Mouse (Mus musculus) liver, postnatal 0 days (tissue): ENCODE measurements around the gene Hpca. TPM values are rescaled to one million over a fixed set of nuclear protein-coding genes. Genes with fewer than 3 reads are reported as not detected.
A peak's percentile ranks its signal among the peaks of the same experiment; 100 is the strongest.

ENCODE experiments used
- ATAC-seq: fragments of 200-750 bp; cut with Nextera tagmentation; 2 replicates; pipeline ENCODE4 v1.8.0; 2017; ENCODE audit warnings: mild to moderate bottlenecking, moderate library complexity
- DNase-seq: peaks from one replicate; pipeline ENCODE4 v3.0.0-alpha.2; 2016
- H3K27ac ChIP-seq: fragments of 300-500 bp; sonication (generic); 2 replicates; pipeline ENCODE4 v1.5.1; 2014; ENCODE audit warnings: antibody characterized with exemption, moderate library complexity, mild to moderate bottlenecking, low read depth
- H3K27me3 ChIP-seq: fragments of 300-500 bp; sonication (generic); 2 replicates; pipeline ENCODE4 v1.6.1; 2014; ENCODE audit warnings: low read length, control low read depth, mixed read lengths; ENCODE audit not compliant: insufficient read depth
- H3K36me3 ChIP-seq: fragments of 300-500 bp; sonication (generic); replicated peaks from 2 replicates; pipeline ENCODE4 v1.6.1; 2014; ENCODE audit warnings: mild to moderate bottlenecking, control low read depth, low read length, moderate library complexity, mixed read lengths; ENCODE audit not compliant: insufficient read depth
- H3K4me1 ChIP-seq: fragments of 300-500 bp; sonication (generic); 2 replicates; pipeline ENCODE4 v1.6.1; 2014; ENCODE audit warnings: antibody characterized with exemption, mild to moderate bottlenecking, control low read depth; ENCODE audit not compliant: insufficient read depth
- H3K4me2 ChIP-seq: fragments of 300-500 bp; sonication (generic); 2 replicates; pipeline ENCODE4 v1.6.1; 2014; ENCODE audit warnings: low read depth, mild to moderate bottlenecking, low read length, moderate library complexity, mixed read lengths
- H3K4me3 ChIP-seq: fragments of 300-500 bp; sonication (generic); 2 replicates; pipeline ENCODE4 v1.5.1; 2014; ENCODE audit warnings: low read depth, low read length
- H3K9ac ChIP-seq: fragments of 300-500 bp; sonication (generic); replicated peaks from 2 replicates; pipeline ENCODE4 v1.6.1; 2014; ENCODE audit warnings: mild to moderate bottlenecking, moderate library complexity
- H3K9me3 ChIP-seq: fragments of 300-500 bp; sonication (generic); 2 replicates; pipeline ENCODE4 v1.6.1; 2016; ENCODE audit warnings: mild to moderate bottlenecking, control low read depth, low read length, mixed read lengths
- CTCF ChIP-seq: sonication (generic); IDR thresholded peaks from 2 replicates; pipeline ENCODE4 v1.5.1; 2016; ENCODE audit warnings: antibody characterized with exemption, low read depth
- EP300 ChIP-seq: IDR thresholded peaks from 2 replicates; pipeline ENCODE4 v1.6.1; 2016; ENCODE audit warnings: antibody characterized with exemption, low read depth, mild to moderate bottlenecking
- WGBS: fragments of 180-500 bp; shearing (Covaris S2); extraction: QIAGEN DNeasy Blood & Tissue Kit; methylation state at CpG from one replicate; pipeline ENCODE4 v1.1.7; 2014; ENCODE audit not compliant: insufficient replicate concordance; 5-methylcytosine and 5-hydroxymethylcytosine counted together
- polyA plus RNA-seq: library from polyadenylated mRNA; unstranded; fragments of >200 nt; fragmentation: Nextera tagmentation; extraction: Ambion mirVana; gene quantifications from 2 replicates; pipeline ENCODE4 v1.2.1, GENCODE M21; 2015

Gene Hpca
- polyA plus RNA-seq, 1 experiment from 2014 or later = 0.18 TPM

GRCm38 (mm10) chr4:129079126-129079525, 42.7 kb downstream of the Hpca start:
- Histone ChIP-seq H3K4me1 (no peaks in the 10 kb centered on the region), H3K9ac (no peak overlapping the region), H3K27me3 (no peaks in the 10 kb centered on the region), H3K4me2 (no peak overlapping the region), H3K36me3 (peaks cover 59% of the 10 kb centered on the region), H3K4me3 (no peak overlapping the region), H3K27ac (no peak overlapping the region), H3K9me3 (no peaks in the 10 kb centered on the region)
- ATAC-seq (no peak), DNase-seq (no peak)
- no peak for TF ChIP-seq EP300
- TF ChIP-seq CTCF = no peak
- WGBS = 93% methylated on average over 9 of the region's 9 CpGs

- TF ChIP-seq CTCF = no peak
- TF ChIP-seq EP300 = no peak
- H3K9ac ChIP-seq = no peak overlapping the region
- no peak overlapping the region for H3K4me2 ChIP-seq
Measured at GRCm38 (mm10) chr4:129068848-129069247, 53.0 kb downstream of the Hpca start.

DNA sequence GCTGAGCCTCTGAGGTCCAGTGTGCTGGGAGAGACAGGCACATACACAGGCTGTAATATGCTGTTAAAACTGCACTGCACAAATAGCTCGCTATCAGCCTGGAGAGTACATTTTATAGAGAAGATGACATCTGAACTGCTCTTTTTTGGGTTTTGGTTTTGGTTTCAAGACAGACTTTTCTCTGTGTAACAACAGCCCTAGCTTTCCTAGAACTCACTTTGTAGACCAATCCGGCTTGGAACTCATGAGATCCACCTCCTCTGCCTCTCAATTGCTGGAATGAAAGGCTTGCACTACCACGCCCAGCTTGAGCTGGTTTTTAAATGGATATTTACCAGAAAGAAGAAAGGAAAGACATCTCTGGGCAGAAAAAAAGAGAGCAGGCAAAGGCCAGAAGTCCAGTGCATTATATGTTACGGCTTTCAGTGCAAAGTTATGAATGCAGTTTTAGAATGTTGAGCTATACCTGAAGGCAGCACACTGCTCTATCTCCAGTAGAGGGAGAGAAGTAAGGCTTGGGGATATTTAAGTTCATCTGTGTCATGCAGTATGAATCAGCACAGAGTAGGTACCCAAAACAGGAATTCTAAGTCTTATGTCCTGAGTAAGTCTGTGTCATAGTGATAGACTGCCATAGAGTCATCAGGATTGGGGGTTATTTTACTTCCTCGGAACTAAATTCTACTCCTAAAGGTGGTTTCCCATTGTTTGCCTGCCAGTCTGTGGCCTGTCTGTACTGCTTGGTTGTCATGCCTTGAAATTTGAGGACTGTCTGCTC, 54.0 kb downstream of the Hpca start:
- ATAC-seq (no peak), DNase-seq (no peak)
- Histone ChIP-seq H3K36me3 (peaks cover 2% of the 10 kb centered on the region; the same call in 1 of the 2 replicates), H3K9ac (no peak overlapping the region), H3K9me3 (no peaks in the 10 kb centered on the region), H3K4me1 (peaks cover 10% of the 10 kb centered on the region), H3K4me3 (no peak overlapping the region), H3K27me3 (no peaks in the 10 kb centered on the region), H3K4me2 (no peak overlapping the region), H3K27ac (peak overlapping the region; percentile 34; the same call in 1 of the 2 replicates)
- TF ChIP-seq EP300 = no peak
- TF ChIP-seq CTCF = no peak
- WGBS = 76% methylated on average over 5 of the region's 5 CpGs

More at GRCm38 (mm10) chr4:129068848-129069247, 53.0 kb downstream of the Hpca start:
- Histone ChIP-seq H3K36me3 (peaks cover 11% of the 10 kb centered on the region), H3K4me3 (no peak overlapping the region), H3K4me1 (0 out of 2 replicates have a peak, but pooled peaks cover 6% of the 10 kb centered on the region), H3K9me3 (no peaks in the 10 kb centered on the region), H3K27me3 (no peaks in the 10 kb centered on the region), H3K27ac (no peak overlapping the region)
- DNase-seq (no peak), ATAC-seq (no peak)
- 76% methylated on average over 4 of the region's 4 CpGs for WGBS

DNA sequence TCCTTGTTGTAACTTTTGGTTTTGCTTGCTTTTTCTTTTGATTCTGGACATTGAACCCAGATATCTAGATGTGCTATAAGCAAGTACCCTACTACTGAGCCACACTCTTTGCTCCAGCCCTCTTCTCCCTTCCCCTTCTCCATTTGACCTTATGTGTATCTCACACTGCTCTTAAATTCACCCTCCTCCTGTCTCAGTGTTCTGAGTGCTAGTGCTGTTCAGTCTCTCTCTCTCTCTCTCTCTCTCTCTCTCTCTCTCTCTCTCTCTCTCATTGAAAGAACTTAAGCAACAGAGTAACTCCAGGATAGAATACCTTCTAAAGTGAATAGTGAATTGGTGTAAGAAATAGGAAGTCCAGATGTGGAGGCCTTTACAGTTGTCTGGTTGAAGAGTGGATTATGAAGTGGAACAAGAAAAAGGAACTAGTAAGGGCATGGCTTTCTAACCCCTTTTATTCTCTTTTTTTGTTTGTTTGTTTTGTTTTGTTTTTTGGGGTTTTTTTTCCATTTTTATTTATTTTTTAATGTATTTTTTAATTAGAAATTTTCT, 56.1 kb downstream of the Hpca start:
- DNase-seq (no peak), ATAC-seq (no peak)
- H3K9ac ChIP-seq = no peak overlapping the region
- H3K9me3 ChIP-seq = no peaks in the 10 kb centered on the region
- peak overlapping the region; percentile 22; the same call in 1 of the 2 replicates for H3K27ac ChIP-seq
- H3K4me3 ChIP-seq = no peak overlapping the region
- H3K27me3 ChIP-seq = no peaks in the 10 kb centered on the region
- TF ChIP-seq EP300 = no peak
- TF ChIP-seq CTCF = no peak
- no peaks in the 10 kb centered on the region for H3K36me3 ChIP-seq
- peaks cover 15% of the 10 kb centered on the region for H3K4me1 ChIP-seq
- no peak overlapping the region for H3K4me2 ChIP-seq

DNA sequence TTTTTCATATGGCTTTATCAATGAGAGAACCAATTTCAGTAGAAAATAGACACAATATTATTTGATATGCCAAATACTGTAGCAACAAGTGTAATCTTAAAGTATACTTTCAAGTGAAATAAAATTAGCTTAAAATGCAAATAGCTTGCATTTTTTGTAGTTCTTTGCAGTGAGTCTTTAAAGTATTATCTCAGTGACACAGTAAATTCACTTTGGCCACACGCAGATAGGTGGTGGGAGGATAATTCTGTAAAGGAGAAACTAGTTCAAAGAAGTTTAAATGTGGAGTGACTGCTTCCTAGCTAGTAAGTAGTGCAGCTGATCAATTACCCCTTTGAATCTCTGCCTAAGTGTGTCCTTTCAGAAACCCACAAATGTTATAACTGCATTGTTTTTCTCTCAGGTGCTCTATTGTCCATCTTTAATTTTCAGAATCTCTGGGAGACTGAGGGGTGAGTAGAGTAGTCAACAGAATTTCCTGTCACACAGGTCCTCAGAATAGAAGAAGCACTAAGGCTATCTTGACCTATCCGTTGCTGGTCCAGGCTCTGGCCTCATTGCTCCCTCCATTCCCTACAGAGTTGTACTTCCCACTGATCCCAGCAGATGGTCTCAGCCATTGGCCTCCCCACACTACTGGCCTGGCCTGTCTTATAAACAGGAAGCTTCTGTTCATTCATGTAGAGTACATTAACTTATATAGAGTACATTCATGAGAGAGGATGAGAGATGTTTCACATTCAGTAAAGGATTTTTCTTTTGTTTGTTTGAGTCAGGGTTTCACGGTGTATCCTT, 59.4 kb downstream of the Hpca start:
- Histone ChIP-seq H3K4me2 (no peak overlapping the region), H3K4me3 (no peak overlapping the region), H3K36me3 (no peaks in the 10 kb centered on the region), H3K9me3 (no peaks in the 10 kb centered on the region), H3K9ac (no peak overlapping the region), H3K27me3 (no peaks in the 10 kb centered on the region), H3K4me1 (peaks cover 20% of the 10 kb centered on the region), H3K27ac (no peak overlapping the region)
- 0 out of 2 replicates have a peak, but pooled peaks have one; percentile 12 for TF ChIP-seq CTCF
- no peak for TF ChIP-seq EP300
- WGBS = 69% methylated on average over 3 of the region's 3 CpGs
- DNase-seq (no peak), ATAC-seq (no peak)

Other genes with a start within 250 kb of the Hpca start
- gene Trim62, start 238.5 kb downstream of the Hpca start, polyA plus RNA-seq = 0.26 and 0.32 TPM in 2 replicates
- 1.6 and 1.8 TPM in 2 replicates for gene Azin2, start 159.6 kb downstream of the Hpca start, polyA plus RNA-seq
- gene Ak2, start 130.1 kb downstream of the Hpca start, polyA plus RNA-seq = 276 and 291 TPM in 2 replicates
- gene Rnf19b, start 63.8 kb downstream of the Hpca start, polyA plus RNA-seq = 5.5 and 6.0 TPM in 2 replicates
- gene Tmem54, start 16.5 kb downstream of the Hpca start, polyA plus RNA-seq = 0.26 TPM in 1 of 2 replicates, not detected in the other
- gene Fndc5, start 15.0 kb upstream of the Hpca start, polyA plus RNA-seq = 0.32 and 0.52 TPM in 2 replicates
- 3.5 and 3.6 TPM in 2 replicates for gene S100pbp, start 67.7 kb upstream of the Hpca start, polyA plus RNA-seq
- gene Yars, start 67.7 kb upstream of the Hpca start, polyA plus RNA-seq = 23.0 and 25.7 TPM in 2 replicates
- 1.4 and 1.8 TPM in 2 replicates for gene C77080, start 139.4 kb upstream of the Hpca start, polyA plus RNA-seq
- gene Sync, start 165.6 kb upstream of the Hpca start, polyA plus RNA-seq = 0.15 TPM in 1 of 2 replicates, not detected in the other
- 163 and 167 TPM in 2 replicates for gene Rbbp4, start 213.3 kb upstream of the Hpca start, polyA plus RNA-seq
- 32.2 and 34.2 TPM in 2 replicates for gene Zbtb8os, start 213.7 kb upstream of the Hpca start, polyA plus RNA-seq